Mouse (Mus musculus): Measurements from ENCODE around the gene Uimc1. TPM values are rescaled to one million over a fixed set of nuclear protein-coding genes. Genes with fewer than 3 reads are reported as not detected.

Gene Uimc1
- total and polyA plus RNA-seq, 3 experiments, result 20.7 to 177 (median 44.5) TPM

- DNase-seq (ENCODE audit: extremely low read depth), result no peak
- no peaks in the 10 kb centered on the region for H3K9me3 ChIP-seq (replicated peaks; ENCODE audit: low read length)
- H3K79me2 ChIP-seq (replicated peaks; ENCODE audit: control insufficient read depth, extremely low read depth, insufficient read depth, poor library complexity, severe bottlenecking), result no peaks in the 10 kb centered on the region
- no peak overlapping the region for H3K27ac ChIP-seq (ENCODE audit: insufficient read depth, low read depth)
- no peaks in the 10 kb centered on the region for H3K36me3 ChIP-seq (replicated peaks in 1 of 2; ENCODE audit: control insufficient read depth in 1 of 2, insufficient read depth in 1 of 2, low read length in 1 of 2)
- H3K4me2 ChIP-seq (ENCODE audit: insufficient read depth, low read depth, poor library complexity, severe bottlenecking), result no peak overlapping the region
- H3K27me3 ChIP-seq (replicated peaks), result peaks cover 96% of the 10 kb centered on the region
- no peak overlapping the region for H3K9ac ChIP-seq (ENCODE audit: insufficient read depth, low read depth)
- dilution Hi-C loops (cut with MboI; ENCODE audit: extremely low pct_ligation_motif_present, extremely low pct_unique_long_range_greater_than_20kb, low sequenced_read_pairs) (no loop called here), in situ Hi-C loops (cut with MboI; ENCODE audit: low pct_ligation_motif_present, low pct_unique_long_range_greater_than_20kb, low sequenced_read_pairs) (no loop called here)
- TF ChIP-seq TCF12 (IDR thresholded peaks at IDR 0.05; ENCODE audit: low read depth, low read length) (no peak), ELF1 (IDR thresholded peaks at IDR 0.05; ENCODE audit: low read depth, low read length) (no peak), MYC (IDR thresholded peaks at IDR 0.05; ENCODE audit: low read depth, low read length) (no peak), IRF4 (IDR thresholded peaks at IDR 0.05; ENCODE audit: low read depth, low read length) (no peak), PAX5 (IDR thresholded peaks at IDR 0.05; ENCODE audit: low read length) (no peak)
- H3K4me3 ChIP-seq (replicated peaks in 1 of 3; ENCODE audit: low read depth in 2 of 3, low read length in 2 of 3, poor library complexity in 1 of 3), result no peak overlapping the region
- peaks cover 0 to under 1% of the 10 kb centered on the region in 2 experiments; a peak in 1 of 4 replicates for H3K4me1 ChIP-seq (ENCODE audit: control insufficient read depth in 1 of 2, insufficient read depth in 2 of 2)
Observed at GRCm38 (mm10) chr13:54978804-54979203, 121.3 kb downstream of the Uimc1 start.

Other genes with a start within 250 kb of the Uimc1 start
- 0.17 TPM in 1 of 2 replicates, not detected in the other for gene Unc5a, start 150.9 kb downstream of the Uimc1 start, total RNA-seq (2012; rRNA removed)
- gene Unc5a, start 150.9 kb downstream of the Uimc1 start, total RNA-seq (2014; rRNA removed), result not detected in 2 replicates
- not detected in 2 replicates for gene Unc5a, start 150.9 kb downstream of the Uimc1 start, polyA plus RNA-seq (2012; ENCODE audit: insufficient read length, low read depth)
- 0.04 TPM in 2 replicates for gene Hk3, start 78.9 kb downstream of the Uimc1 start, total RNA-seq (2012; rRNA removed)
- not detected in 2 replicates for gene Hk3, start 78.9 kb downstream of the Uimc1 start, total RNA-seq (2014; rRNA removed)
- 0.10 TPM in 1 of 2 replicates, not detected in the other for gene Hk3, start 78.9 kb downstream of the Uimc1 start, polyA plus RNA-seq (2012; ENCODE audit: insufficient read length, low read depth)
- 12.4 and 15.4 TPM in 2 replicates for gene Zfp346, start 5.0 kb upstream of the Uimc1 start, total RNA-seq (2012; rRNA removed)
- 11.3 and 12.4 TPM in 2 replicates for gene Zfp346, start 5.0 kb upstream of the Uimc1 start, total RNA-seq (2014; rRNA removed)
- 18.6 and 19.2 TPM in 2 replicates for gene Zfp346, start 5.0 kb upstream of the Uimc1 start, polyA plus RNA-seq (2012; ENCODE audit: insufficient read length, low read depth)
- not detected in 2 replicates for gene Gm17617, start 33.2 kb upstream of the Uimc1 start, total RNA-seq (2012; rRNA removed)
- not detected in 2 replicates for gene Gm17617, start 33.2 kb upstream of the Uimc1 start, total RNA-seq (2014; rRNA removed)
- not detected in 2 replicates for gene Gm17617, start 33.2 kb upstream of the Uimc1 start, polyA plus RNA-seq (2012; ENCODE audit: insufficient read length, low read depth)
- not detected in 2 replicates for gene Fgfr4, start 52.3 kb upstream of the Uimc1 start, total RNA-seq (2012; rRNA removed)
- not detected in 2 replicates for gene Fgfr4, start 52.3 kb upstream of the Uimc1 start, total RNA-seq (2014; rRNA removed)
- not detected in 2 replicates for gene Fgfr4, start 52.3 kb upstream of the Uimc1 start, polyA plus RNA-seq (2012; ENCODE audit: insufficient read length, low read depth)
- 13.8 and 14.6 TPM in 2 replicates for gene Nsd1, start 109.5 kb upstream of the Uimc1 start, total RNA-seq (2012; rRNA removed)
- gene Nsd1, start 109.5 kb upstream of the Uimc1 start, total RNA-seq (2014; rRNA removed), result 11.2 and 11.8 TPM in 2 replicates
- gene Nsd1, start 109.5 kb upstream of the Uimc1 start, polyA plus RNA-seq (2012; ENCODE audit: insufficient read length, low read depth), result 12.6 and 13.0 TPM in 2 replicates
- 253 and 302 TPM in 2 replicates for gene Prelid1, start 220.2 kb upstream of the Uimc1 start, total RNA-seq (2012; rRNA removed)
- gene Prelid1, start 220.2 kb upstream of the Uimc1 start, total RNA-seq (2014; rRNA removed), result 190 and 205 TPM in 2 replicates
- gene Prelid1, start 220.2 kb upstream of the Uimc1 start, polyA plus RNA-seq (2012; ENCODE audit: insufficient read length, low read depth), result 432 and 435 TPM in 2 replicates
- gene Rab24, start 221.6 kb upstream of the Uimc1 start, total RNA-seq (2012; rRNA removed), result 68.0 and 72.5 TPM in 2 replicates
- 44.5 and 45.3 TPM in 2 replicates for gene Rab24, start 221.6 kb upstream of the Uimc1 start, total RNA-seq (2014; rRNA removed)
- gene Rab24, start 221.6 kb upstream of the Uimc1 start, polyA plus RNA-seq (2012; ENCODE audit: insufficient read length, low read depth), result 41.7 and 56.6 TPM in 2 replicates
- gene Mxd3, start 229.5 kb upstream of the Uimc1 start, total RNA-seq (2012; rRNA removed), result 7.3 and 10.0 TPM in 2 replicates
- gene Mxd3, start 229.5 kb upstream of the Uimc1 start, total RNA-seq (2014; rRNA removed), result 4.1 and 7.0 TPM in 2 replicates
- gene Mxd3, start 229.5 kb upstream of the Uimc1 start, polyA plus RNA-seq (2012; ENCODE audit: insufficient read length, low read depth), result 6.9 and 13.5 TPM in 2 replicates

Data from CH12.LX (cell line).